Mouse (Mus musculus): ENCODE data around the gene Aox4.

DNA sequence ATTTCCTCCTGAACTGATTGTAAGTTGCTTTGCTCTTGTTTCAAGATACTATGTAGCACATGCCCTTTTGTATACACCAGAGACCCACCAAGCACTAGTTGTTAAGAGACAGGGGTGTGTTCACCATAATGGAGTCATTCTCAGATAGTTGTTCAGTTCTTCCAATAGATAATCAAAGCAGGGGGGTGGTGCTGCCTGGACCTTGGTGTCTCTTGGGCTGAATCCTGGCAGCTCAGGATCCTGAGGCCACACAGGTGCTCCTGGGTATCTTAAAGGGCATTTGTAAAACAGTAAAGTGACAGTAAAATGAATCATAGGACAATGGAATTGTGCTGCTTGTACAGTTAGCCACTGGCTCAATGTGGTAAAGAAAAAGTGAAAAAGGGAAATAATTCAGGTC is 18.7 kb downstream of the Aox4 start:
- no peak for TF ChIP-seq CTCF (conservative IDR thresholded peaks at IDR 0.05 in 1 of 2, IDR thresholded peaks at IDR 0.05 in 1 of 2; ENCODE audit: low read depth in 2 of 2, low read length in 2 of 2)
- TF ChIP-seq USF1 (IDR thresholded peaks at IDR 0.05; ENCODE audit: low read depth, low read length) = no peak
- TF ChIP-seq MAZ (IDR thresholded peaks at IDR 0.05; ENCODE audit: low read depth, low read length) = no peak
- no peak for TF ChIP-seq MAX (IDR thresholded peaks at IDR 0.05; ENCODE audit: low read length)
- no peak for TF ChIP-seq EP300 (IDR thresholded peaks at IDR 0.05; ENCODE audit: low read length)
- TF ChIP-seq ZC3H11A (IDR thresholded peaks at IDR 0.05; ENCODE audit: low read depth, low read length) = no peak
- no peak for TF ChIP-seq SMC3 (IDR thresholded peaks at IDR 0.05; ENCODE audit: low read depth, low read length)
- no peak for TF ChIP-seq CHD2 (IDR thresholded peaks at IDR 0.05; ENCODE audit: low read length)
- no peak for TF ChIP-seq POLR2A (IDR thresholded peaks at IDR 0.05; ENCODE audit: low read depth, low read length)
- no peak for TF ChIP-seq UBTF (IDR thresholded peaks at IDR 0.05; ENCODE audit: low read depth, low read length)

Measured in CH12.LX (cell line).